Mouse (Mus musculus): Measurements from ENCODE around the gene Arx. TPM values are rescaled to one million over a fixed set of nuclear protein-coding genes. Genes with fewer than 3 reads are reported as not detected.

Gene Arx
- 10 to 100 TPM; 18.7 to 20.3 (median 20.0) TPM for total RNA-seq (2022)

- peak; percentile 40 to 58 for DNase-seq (ENCODE audit: low spot score in 2 of 2)
Observed at GRCm38 (mm10) chrX:93286291-93286893, at the start of gene Arx. Arx (plus strand) TSS chrX:93286445.

- no peak for DNase-seq (ENCODE audit: low spot score in 2 of 2)
Observed at GRCm38 (mm10) chrX:93251329-93251728, 34.9 kb upstream of the Arx start.

GRCm38 (mm10) chrX:93275689-93276088 is 10.6 kb upstream of the Arx start:
- no peak for DNase-seq (ENCODE audit: low spot score in 2 of 2)

DNA sequence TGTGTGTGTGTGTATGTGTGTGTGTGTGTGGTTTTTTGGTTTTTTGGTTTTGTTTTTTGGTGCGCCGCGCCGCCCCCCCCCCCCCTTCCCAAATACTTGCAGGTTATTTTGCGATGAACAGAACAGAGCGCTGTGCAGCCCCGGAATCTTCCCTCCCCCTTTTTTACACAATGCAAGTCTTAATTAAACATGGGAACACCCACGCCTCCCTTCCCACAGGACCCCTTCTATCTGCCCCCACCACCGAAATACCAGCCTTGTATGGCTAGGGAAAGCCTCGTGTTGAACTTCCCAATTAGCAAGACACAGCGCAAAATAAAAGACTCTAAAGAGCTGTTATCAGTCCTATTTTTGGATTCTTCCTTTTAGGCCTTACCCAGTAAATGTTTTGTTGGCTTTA is 6.3 kb upstream of the Arx start:
- DNase-seq (ENCODE audit: low spot score in 2 of 2), result no peak

DNA sequence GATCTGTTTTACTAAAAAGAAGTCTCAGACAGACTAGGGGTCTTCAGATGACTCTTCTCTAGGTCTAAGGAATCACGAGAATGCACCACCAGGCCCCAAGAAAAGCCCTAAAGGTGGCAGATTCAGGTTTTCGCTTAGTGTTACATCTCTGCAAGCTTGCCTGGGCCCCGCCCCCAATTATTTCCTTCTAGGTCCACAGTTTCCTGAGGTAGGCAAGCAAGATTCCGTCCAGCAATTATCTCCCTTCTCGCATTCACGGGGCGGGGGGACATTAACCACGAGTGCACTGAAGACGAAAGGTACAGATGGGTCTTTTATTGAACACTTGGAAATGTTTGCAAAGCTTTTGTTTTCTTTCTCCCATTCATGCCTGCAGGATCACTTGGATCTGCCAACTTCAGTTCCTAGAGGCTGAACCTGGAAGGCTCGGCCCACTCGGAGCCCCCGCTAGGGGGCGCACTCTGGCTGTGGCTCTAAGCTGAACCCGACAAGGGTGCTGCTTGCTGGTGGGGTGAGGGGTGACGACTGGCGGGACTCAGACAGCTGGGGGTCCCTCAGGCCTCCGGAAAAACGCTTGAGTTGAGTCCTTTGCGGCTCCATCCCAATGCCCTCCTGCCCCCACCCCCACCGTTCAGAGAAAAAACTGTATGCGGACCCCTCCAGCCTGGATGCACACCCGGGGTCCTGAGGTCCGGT is 5.1 kb upstream of the Arx start:
- DNase-seq (ENCODE audit: low spot score in 2 of 2), result no peak

- no peak for DNase-seq (ENCODE audit: low spot score in 2 of 2)
Observed at GRCm38 (mm10) chrX:93281756-93282155, 4.5 kb upstream of the Arx start.

- DNase-seq (ENCODE audit: low spot score in 2 of 2), result no peak
Observed at GRCm38 (mm10) chrX:93285091-93285490, 1.2 kb upstream of the Arx start.

- DNase-seq (ENCODE audit: low spot score in 2 of 2), result no peak
Observed at GRCm38 (mm10) chrX:93288339-93288738, 2.1 kb downstream of the Arx start.

DNA sequence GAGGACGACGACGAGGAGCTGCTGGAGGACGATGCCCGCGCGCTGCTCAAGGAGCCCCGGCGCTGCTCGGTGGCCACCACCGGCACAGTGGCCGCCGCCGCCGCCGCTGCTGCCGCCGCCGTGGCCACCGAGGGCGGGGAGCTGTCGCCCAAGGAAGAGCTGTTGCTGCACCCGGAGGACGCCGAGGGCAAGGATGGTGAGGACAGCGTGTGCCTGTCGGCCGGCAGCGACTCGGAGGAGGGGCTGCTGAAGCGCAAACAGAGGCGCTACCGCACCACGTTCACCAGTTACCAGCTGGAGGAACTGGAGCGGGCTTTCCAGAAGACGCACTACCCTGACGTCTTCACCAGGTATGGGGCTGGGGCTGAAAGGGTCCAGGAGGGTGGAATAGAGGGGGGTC is 2.8 kb downstream of the Arx start:
- DNase-seq (ENCODE audit: low spot score in 2 of 2), result no peak

GRCm38 (mm10) chrX:93289851-93290380 is 3.7 kb downstream of the Arx start:
- DNase-seq (ENCODE audit: low spot score in 2 of 2), result no peak

GRCm38 (mm10) chrX:93292031-93292430 is 5.8 kb downstream of the Arx start:
- no peak for DNase-seq (ENCODE audit: low spot score in 2 of 2)

DNA sequence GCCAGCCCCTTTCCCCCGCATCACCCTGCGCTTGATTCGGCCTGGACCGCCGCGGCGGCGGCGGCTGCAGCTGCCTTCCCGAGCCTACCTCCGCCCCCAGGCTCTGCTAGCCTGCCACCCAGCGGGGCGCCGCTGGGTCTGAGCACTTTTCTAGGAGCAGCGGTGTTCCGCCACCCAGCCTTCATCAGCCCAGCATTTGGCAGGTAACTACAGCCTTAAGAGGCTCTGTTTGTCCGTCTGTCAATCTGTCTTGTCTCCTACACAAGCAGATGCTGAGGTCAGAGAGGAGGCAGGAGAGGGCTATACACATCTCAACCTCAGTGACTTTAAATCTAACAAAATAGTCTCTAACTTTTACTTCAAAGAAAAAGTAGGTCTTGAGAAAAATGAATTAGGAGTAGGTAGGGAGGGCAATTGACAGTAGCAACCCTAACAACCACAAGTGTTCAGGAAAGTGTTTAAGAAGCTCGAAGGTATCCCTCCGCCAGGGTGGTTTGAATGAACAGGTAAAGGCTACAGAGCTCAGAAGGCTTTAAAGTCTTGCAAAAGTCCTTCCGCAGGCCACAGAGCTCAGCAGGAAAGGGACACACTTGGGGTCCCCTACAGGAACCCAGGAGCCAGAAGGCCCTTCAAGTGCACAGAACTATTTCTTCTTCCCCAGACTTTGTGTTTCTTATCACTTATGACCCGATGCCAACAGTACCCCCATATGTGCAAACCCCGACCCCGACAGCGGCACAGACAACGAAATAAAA is 8.7 kb downstream of the Arx start:
- DNase-seq (ENCODE audit: low spot score in 2 of 2), result no peak

GRCm38 (mm10) chrX:93295819-93296218 is 9.6 kb downstream of the Arx start:
- DNase-seq (ENCODE audit: low spot score in 2 of 2), result no peak

DNA sequence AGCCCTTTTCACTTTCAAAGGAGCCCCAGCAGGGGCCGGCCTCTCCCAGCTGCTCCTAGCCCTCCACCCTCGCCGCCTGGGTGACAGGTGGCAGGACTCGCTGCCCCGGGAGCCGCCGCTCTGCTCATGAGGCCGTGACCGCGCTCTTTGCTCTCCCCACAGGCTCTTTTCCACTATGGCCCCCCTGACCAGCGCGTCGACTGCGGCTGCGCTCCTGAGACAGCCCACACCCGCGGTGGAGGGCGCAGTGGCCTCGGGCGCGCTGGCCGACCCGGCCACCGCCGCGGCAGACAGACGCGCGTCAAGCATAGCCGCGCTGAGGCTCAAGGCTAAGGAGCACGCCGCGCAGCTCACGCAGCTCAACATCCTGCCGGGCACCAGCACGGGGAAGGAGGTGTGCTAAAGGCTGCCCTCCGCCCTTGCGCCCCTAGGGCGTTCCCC is 10.8 kb downstream of the Arx start:
- DNase-seq (ENCODE audit: low spot score in 2 of 2), result no peak

DNA sequence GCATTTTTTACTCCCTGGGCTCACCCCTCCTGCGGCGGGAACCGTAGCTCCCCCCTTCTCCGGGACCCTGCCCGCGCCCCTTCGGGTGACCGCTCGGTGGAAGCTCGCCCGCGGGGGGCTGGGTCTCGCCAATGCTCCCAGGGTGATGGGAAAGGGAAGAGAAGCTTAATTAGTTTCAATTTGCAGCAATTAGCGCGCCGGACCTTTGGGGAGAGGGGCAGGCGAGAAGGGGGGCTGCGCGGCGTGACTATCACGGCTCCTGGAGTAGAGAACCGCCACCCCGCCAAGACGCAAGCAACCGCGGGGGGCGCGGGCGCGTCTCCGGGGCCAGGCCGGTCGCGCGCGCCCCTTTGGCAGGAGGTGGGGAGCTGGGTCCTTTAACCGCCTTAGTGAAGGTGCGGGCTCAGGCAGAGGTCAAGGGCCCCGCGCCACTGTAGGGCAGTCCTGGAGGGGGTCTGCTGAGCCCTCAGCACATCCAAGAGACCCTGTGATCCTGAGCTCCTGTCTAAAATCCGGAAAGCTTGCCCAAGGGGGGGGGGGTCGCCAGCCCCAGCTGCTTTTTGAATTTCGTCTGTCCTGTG is 12.9 kb downstream of the Arx start:
- no peak for DNase-seq (ENCODE audit: low spot score in 2 of 2)

GRCm38 (mm10) chrX:93299771-93300170 is 13.5 kb downstream of the Arx start:
- no peak for DNase-seq (ENCODE audit: low spot score in 2 of 2)

DNA sequence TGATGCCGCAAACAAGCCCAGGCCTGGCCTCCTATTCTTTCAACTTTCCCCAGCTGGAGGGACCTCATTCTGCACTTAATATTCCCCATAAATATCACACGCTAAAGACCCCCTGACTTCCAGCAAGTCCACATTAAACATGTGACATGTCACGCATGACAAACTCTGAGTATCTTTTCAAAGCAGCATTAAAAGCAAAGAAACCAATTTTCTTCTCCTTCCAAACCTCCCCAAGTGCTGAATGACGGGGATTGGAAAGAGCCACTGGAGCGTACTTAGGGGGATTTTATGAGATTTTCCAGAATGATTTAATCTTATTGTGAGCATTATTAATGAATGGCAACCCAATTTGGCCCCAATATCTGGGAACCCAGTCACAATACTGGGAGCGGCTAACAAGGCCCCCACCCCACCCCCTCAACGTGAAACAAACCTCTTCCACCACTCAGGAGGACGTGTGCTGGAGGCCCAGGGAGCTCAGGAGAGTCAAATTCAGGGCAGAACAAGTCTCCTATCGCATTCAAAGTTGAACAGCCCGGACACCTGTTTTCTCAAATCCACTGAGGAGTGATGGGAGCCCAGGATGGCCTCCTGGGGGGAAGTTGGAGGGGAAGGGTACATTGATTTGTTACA is 14.1 kb downstream of the Arx start:
- no peak for DNase-seq (ENCODE audit: low spot score in 2 of 2)

GRCm38 (mm10) chrX:93301798-93302197 is 15.6 kb downstream of the Arx start:
- DNase-seq (ENCODE audit: low spot score in 2 of 2), result no peak

GRCm38 (mm10) chrX:93305780-93306179 is 19.5 kb downstream of the Arx start:
- no peak for DNase-seq (ENCODE audit: low spot score in 2 of 2)

DNA sequence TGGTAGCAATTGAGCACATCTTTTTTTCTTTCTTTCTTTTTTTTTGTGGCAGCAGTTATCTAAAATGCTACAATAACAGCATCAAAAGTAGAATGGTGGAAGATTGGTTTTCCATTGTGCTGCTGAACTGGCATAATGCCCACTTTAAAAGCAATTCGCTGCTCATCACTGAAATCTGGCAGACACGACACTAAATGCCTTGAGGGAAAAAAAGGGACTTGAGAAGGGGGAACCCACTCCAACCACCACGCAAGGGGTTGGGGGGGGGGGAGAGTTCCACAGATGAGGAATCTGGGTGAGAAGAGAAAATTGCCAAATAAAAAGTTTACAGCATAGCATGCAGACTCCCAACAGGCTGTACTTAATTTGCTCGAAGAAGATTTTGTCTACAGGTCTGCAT is 31.3 kb downstream of the Arx start:
- no peak for DNase-seq (ENCODE audit: low spot score in 2 of 2)

- no peak for DNase-seq (ENCODE audit: low spot score in 2 of 2)
Observed at GRCm38 (mm10) chrX:93319979-93320378, 33.7 kb downstream of the Arx start.
